Mouse (Mus musculus): ENCODE measurements around the gene Btbd35f1.
"Not testable (repeated sequence)": the region's sequence is repeated elsewhere in the genome, so short reads cannot be mapped to it uniquely, and the experiment has no call there.

Btbd35f1 gene

DNA sequence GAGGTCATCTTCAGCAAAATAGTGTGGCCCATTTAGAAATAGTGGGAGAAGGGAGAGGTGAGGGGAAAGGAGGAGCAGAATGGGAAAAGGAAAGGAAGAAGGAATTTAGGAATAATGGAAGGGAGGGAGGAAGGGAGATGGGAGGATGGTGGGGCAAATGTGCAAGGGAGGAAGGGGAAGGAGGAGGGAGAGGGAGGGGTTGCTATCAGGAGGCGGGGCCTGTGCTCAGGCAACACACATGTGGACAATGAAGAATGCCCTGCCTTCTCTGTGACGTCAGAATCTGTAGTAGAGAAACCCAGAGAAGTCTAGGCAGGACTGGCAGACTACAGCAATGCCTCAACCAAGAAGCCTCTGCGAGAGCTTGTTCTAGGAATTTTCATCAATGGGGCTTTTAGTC, at the start of gene Btbd35f1:
Btbd35f1 (plus strand) TSS at position 301 of the 400 bp plus-strand sequence.
- CTCF ChIA-PET: not testable (repeated sequence)

DNA sequence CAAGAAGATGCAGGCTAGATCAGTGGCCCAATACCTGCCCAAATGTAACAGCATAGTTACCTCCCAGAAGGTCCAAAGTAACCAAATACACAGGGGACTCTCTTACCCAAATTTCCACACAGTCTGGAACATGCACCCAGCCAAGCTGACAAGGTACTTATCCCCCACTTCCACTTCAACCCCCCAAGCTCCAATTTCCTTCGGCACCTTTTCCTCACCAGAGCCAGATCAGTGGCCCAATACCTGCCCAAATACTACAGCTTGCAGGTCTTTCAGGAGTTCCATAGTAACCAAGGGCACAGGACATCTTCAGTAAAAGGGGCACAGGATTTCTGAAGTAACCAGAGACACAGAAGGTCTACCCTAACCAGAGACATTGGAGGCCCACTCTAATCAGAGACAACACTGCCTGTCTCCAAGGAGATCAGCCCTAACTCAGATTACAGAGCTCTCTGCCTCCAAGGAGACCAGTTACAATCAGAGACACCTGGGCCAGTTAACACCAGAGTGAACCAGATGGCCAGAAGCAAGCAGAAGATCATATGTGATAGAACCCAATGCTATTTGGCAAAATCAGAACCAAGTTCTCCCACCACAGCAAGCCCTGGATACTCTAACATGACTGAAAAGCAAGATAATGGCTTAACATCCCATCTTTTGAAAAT, 31.2 kb downstream of the Btbd35f1 start:
- CTCF ChIA-PET: not testable (repeated sequence)

DNA sequence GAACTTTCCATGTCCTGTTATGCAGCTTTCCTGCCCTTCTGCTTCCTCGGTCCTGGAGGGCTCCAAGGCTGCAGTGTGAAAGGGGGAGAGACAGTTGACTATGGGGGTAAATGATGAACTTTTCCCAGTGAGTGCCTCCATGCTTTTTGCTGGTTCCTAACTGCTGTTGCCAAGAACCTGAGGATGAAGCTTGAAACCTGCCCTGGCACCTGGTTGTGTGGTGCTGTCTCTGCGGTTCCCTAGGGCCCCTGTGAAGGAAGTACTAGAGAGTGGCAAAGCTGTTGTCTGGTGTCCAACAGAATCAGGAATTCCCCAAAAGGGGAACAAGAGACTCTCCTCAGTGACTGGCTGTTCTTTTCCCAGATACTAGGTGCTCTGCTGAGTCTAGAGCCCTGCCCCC, 41.2 kb downstream of the Btbd35f1 start:
- CTCF ChIA-PET: not testable (repeated sequence)

DNA sequence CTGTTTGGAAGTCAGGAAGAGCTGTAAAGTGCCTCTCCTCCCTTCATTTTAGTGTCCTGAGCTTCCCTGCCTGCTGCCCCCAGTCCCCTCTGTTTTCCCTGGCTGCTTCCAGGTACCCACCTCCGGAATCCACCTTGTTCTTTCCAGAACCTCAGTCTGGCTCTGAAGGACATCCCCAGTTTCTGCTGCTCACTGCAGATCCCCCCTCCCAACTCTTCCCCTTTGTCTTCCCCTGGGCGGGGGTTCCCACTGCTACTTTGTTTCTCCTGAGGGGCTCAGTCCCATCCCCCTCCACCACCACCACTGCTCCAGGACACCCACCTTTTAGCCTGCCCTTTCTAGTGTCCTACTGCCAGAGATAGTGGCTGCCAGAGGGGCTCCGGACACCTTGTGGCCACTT, 41.6 kb downstream of the Btbd35f1 start:
- CTCF ChIA-PET: not testable (repeated sequence)
